Mouse (Mus musculus): ENCODE measurements around the gene Slc29a3.

DNA sequence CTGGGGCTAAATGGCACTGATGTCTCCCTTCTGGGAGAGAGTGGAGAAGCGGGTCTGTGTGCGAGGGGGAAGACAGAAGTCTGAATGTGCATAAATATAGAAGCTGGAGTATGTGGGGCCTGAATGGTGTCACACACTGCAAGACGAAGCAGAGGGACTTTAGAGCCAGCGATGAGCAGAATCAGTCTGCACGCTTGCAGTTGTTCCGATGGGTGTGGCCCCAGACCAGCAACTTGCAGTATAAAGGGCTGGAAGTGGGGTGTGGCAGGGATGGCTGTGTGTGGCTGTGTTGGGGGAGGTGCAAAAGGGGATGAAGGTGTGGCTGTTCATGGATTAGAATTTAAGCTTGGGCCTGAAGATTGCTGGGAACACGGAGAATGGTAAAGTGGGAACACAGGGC is 16.0 kb upstream of the Slc29a3 start:
- TF ChIP-seq CTCF (IDR thresholded peaks at IDR 0.05; ENCODE audit: borderline replicate concordance, extremely low read depth, insufficient read depth, insufficient read length) (no peak), POLR2A (IDR thresholded peaks at IDR 0.05; ENCODE audit: borderline replicate concordance, extremely low read depth, insufficient read depth, insufficient read length, poor library complexity, severe bottlenecking) (no peak)
